Mouse (Mus musculus) bone marrow macrophage, adult 2 months (primary cell): ENCODE measurements around the gene Sh3d21.

Experiments used
- CTCF ChIP-seq: IDR thresholded peaks from 2 replicates; pipeline ENCODE4 v1.5.1; 2012; ENCODE audit warnings: low read depth, mild to moderate bottlenecking, low read length, moderate library complexity
- POLR2A ChIP-seq: IDR thresholded peaks from 2 replicates; pipeline ENCODE4 v1.6.1; 2012; ENCODE audit warnings: mild to moderate bottlenecking, low read depth, low read length, borderline replicate concordance

DNA sequence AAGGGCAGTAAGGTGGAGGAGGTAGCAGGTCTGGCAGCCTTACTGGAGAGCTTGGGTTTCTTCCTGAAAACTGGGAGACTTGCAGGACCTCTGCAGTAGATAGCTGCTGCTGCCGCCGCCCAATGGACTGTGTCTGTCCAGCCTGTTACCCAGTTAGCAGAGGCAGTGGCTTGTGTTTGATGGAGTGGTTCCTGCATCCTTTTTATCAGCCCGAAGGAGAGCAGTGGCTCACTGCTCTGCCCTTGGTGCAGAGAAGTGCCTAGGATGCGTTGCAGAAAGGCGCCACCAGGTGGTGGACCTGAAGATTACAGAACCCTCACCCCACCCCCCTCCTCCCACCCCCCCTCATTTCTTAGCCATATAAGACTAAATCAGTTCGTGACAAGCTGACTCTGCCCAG, 49.3 kb downstream of the Sh3d21 start:
- TF ChIP-seq CTCF (peak; percentile 47), POLR2A (no peak)
